Mouse (Mus musculus) cerebellum, adult 8-10 months (tissue): ENCODE results near the gene Samd15.
"Not testable (repeated sequence)": the region's sequence is repeated elsewhere in the genome, so short reads cannot be mapped to it uniquely, and the experiment has no call there.

Experiments
- DNase-seq: peaks from one replicate; pipeline ENCODE4 v3.0.0; 2022

Gene Samd15

DNA sequence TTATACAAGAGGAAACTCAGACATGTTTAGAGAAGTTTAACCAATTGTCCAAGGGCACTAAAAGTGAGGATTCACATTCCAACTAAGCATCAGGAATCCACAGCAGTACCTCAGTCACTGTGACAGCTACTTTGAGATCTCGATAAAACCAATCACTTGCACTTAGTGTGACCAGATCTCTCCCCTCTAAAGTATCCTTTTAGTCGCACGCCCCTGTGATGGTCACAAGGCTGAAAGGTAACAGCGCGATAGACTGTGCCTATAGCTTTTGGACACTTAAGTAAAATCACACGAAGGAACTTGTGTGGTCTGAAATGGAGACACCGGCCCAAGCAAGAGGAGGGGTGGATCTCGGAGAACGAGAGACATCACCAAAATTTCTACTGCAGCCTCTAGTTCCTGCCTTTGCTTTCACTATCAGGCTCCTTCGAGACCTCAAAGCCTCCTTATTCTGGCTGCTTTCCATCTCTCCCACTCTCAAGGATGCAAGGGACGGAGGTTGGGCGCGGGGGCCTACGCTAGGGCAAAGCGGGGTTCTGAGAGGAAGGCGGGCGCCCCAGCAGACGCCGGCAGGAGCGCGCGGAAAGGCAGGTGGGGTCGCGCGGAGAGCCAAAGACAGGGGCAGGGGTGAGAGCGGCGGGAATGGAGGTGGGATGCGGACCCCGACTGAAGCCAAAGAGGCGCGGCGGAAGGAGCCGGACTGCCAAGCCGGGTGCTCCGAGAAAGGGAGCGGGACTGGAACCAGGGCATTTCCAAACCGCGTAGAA, at the start of gene Samd15:
Samd15 (plus strand) TSS at position 518 of the 767 bp plus-strand sequence.
- DNase-seq = peak; percentile 35

- not testable (repeated sequence) for DNase-seq
These were observed 45.1 kb upstream of the Samd15 start for GRCm38 (mm10) chr12:87154448-87154847.

DNA sequence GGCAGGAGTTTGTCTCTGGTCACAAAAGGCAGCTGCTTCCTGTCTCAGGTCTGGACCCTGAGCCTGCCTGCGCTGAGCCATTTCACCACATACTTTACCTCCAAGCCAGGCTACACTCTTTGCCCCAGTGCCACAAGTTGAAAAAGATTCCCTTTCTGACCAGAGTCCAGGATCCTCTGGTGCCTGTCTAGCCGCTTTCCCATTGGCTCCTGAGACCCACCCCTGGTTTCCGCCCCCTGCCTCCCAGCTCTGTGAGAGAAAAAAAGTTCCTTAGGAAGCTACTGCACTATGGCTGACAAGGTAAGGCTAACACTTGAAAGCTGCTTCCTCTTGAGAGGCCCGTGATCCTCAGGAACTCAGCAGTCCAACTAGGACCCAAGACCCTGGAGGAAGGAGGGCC, 42.2 kb upstream of the Samd15 start:
- no peak for DNase-seq

DNA sequence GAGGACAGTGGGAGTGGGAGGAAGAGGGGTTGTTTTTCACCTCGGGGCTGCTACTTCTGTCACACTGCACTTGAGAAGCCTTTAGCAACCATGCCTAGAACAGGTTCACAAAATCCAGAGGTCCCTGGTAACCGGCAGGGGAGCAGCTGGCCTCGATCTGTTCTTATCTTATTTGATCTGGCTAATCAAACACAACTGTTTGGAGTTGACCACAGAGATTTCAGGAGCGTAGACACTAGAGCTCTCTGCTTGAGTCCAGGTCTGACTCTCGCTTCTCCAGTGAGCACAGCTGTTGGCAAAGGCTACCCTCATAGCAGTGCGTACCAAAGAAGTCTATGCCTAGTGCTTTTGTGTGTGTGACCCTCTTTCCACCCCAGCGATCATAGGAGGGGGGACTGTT, 41.4 kb upstream of the Samd15 start:
- DNase-seq = no peak

GRCm38 (mm10) chr12:87160310-87160709, 39.2 kb upstream of the Samd15 start:
- no peak for DNase-seq

GRCm38 (mm10) chr12:87160815-87161214, 38.7 kb upstream of the Samd15 start:
- no peak for DNase-seq

DNA sequence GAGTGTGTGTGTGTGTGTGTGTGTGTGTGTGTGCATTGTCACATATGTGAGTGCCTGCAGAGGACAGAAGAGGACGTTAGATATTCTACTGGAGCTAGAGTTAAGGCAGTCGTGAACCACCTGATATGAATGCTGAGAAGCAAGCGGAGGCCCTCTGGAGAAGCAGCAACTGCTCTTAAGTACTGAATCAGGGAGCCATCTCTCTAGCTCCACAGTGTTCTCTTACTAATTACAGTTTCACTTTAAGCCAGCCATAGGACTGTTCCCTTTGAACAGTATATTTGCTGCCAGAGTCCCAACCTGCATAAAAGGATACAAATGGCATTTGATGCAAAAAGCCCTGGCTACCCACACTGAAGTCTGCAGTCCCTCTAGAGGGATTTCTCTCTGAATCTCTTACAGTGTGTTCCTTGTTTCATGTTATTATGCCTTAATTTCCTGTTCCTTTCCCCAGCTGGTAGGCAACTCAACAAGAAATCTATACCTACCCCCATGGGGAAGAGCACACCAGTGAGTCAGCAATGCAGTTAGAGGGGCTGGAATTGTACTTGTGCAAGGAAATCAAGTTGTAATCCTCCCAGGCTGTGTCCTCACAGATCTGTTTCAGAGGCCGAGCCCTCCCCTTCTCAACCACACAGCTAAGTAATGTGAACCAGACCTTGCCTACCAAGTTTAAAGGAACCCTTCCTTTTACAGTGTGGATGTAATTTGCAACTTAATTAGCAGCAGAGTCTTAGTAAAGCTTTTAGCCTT, 24.2 kb upstream of the Samd15 start:
- no peak for DNase-seq

- DNase-seq = no peak
These were observed 21.9 kb upstream of the Samd15 start for GRCm38 (mm10) chr12:87177631-87178030.

GRCm38 (mm10) chr12:87193008-87193407, 6.5 kb upstream of the Samd15 start:
- no peak for DNase-seq

- DNase-seq = no peak
These were observed 4.5 kb upstream of the Samd15 start for GRCm38 (mm10) chr12:87195069-87195468.

GRCm38 (mm10) chr12:87196310-87196709, 3.2 kb upstream of the Samd15 start:
- no peak for DNase-seq

DNA sequence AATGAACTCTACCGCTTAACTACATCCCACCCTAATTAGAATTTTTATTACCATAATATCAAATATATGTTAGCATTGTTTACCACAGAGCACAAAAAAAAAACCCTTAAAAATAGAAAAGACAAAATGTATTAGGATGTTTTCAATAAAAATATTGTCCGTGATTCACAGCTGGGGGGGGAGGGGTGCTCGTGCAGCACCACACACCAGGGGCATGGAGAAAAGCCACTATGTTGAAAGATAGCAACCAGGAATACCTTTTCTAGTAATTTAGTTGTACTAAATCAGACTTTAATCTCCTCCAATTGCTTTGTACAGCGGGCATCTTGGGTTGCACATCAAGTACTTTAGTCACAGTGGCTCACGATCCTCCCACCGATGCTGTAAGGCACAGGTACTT, 731 bp upstream of the Samd15 start:
- DNase-seq = no peak

DNA sequence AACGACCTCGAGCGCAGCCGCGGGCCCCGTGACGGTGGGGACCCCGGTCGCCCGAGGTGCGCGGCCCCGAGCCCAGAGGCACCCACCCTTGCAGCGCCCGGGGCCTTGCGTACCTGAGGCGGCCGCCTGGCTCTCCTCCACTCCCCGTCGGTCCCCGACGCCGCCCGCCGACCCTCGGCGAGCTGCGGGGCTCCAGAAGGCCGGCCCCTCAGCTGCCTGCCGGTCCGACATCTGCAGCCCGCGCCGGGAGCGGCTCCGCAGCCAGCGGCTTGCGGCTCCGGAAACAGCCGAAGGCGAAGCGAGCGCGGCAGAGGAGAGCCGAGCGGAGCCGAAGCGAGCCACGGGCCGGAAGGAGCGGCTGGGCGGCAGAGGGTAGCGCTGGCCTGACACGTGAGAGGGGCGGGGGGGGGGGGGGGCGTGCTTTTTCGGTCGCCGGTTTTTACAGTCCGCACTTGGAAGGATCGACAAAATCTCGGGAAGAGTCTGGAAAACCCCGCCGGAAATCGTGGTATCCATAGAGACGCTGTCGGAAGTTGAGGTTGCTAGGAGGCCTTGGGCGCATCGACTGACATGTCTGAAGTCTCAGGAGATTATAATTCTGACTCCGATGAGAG, 557 bp downstream of the Samd15 start, which contains the start of gene Tmed8:
Tmed8 (minus strand) TSS at position 482 of the 614 bp plus-strand sequence.
- peak; percentile 64 for DNase-seq

- DNase-seq = no peak
These were observed 2.2 kb downstream of the Samd15 start for GRCm38 (mm10) chr12:87201694-87202093.

DNA sequence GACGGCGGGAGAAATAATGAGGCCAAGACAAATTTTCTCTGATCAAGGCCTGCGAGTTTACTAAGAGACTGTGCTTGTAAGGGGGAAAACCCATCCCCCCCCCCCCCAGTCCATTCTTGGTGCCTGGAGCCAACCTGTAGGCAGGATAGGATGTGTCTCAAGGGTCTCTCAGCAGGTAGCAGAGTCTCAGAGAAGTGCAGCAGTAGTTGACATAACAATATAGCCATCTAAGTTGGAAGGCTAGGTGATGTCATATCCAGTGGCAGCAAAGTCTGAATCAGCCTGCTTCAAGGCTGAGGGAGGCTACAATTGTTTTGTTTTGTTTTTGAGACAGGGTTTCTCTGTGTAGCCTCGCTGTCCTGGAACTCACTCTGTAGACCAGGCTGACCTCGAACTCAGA, 6.3 kb downstream of the Samd15 start:
- not testable (repeated sequence) for DNase-seq

GRCm38 (mm10) chr12:87212844-87213606, 13.5 kb downstream of the Samd15 start:
- no peak for DNase-seq

DNA sequence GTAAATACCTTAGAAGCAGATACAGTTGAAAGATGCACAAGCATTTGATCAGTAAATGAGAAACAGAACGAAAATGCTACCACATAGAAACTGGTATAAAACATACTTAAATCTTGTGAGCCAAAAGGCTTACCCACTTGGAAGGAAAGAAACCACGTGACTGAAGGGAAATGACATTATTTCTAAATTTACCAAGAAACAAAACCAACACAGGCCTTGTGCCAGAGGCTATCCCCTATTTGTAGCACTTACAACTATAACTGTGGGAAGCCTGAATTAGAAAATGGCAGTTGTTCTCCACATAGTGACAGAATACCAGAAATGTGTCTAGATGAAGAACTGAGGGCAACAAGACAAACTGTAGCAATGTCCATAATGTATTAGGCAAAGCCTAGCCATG, 16.5 kb downstream of the Samd15 start:
- DNase-seq = no peak

DNA sequence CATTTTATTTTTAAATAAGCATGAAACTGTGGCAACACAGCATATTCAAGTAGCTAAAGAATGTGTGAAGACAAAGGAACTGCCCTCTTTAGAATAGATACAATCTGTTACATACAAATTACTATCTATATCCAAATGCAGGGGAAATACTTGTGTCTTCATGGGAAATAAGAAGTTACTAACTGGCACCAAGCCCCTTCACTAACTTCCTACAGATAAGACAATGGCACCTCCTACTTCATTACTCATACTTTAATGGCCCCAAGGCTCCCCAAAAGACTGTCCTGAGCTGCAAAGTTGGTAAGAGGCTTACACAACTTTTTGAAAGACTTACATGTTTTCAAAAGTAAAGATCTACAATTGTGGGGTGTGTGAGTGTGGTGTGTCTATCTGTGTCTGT, 18.1 kb downstream of the Samd15 start:
- DNase-seq = no peak

GRCm38 (mm10) chr12:87219362-87219761, 19.8 kb downstream of the Samd15 start:
- no peak for DNase-seq

DNA sequence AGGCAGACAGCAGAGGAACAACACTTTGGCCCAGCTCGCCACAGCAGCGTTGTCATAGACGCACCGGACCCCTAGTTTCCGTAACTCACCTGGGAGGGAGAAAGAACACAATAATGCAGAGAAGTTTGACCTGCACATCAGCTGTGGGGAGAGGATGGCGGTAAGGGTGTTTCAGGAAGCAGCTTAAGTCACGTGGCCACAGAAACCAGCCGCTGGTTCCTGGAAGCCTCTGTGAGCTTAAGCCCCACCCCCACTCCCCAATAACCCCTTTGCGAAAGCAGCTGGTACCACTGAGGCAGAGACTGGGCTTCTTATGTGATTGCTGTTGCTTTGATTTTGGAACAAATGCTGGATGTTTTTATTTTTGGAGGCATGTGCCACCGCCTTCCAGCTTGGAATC, 25.4 kb downstream of the Samd15 start:
- no peak for DNase-seq

- DNase-seq = no peak
These were observed 27.3 kb downstream of the Samd15 start for GRCm38 (mm10) chr12:87226801-87227200.

DNA sequence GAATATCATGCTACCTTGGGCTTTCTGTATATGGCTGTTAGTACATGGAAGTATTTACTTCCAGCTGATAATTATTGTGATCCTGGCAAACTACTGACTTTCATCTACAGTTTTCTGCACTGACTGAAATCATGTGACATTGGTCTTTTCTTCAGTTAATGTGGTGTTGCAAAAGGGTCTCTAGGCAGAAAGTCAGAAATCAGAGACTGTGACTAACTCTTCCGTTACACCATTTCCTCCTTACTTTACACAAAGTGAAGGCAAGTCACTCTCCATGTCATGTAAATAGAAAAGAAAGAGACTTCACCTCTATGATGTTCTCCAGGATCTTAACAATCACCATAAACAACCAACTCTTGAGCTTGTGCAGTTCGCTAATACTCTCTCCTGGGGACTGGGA, 30.1 kb downstream of the Samd15 start:
- no peak for DNase-seq

- DNase-seq = no peak
These were observed 30.9 kb downstream of the Samd15 start for GRCm38 (mm10) chr12:87230379-87230895.
